Mouse (Mus musculus): Measurements from ENCODE around the gene Ttc30a1.

Ttc30a1 gene

DNA sequence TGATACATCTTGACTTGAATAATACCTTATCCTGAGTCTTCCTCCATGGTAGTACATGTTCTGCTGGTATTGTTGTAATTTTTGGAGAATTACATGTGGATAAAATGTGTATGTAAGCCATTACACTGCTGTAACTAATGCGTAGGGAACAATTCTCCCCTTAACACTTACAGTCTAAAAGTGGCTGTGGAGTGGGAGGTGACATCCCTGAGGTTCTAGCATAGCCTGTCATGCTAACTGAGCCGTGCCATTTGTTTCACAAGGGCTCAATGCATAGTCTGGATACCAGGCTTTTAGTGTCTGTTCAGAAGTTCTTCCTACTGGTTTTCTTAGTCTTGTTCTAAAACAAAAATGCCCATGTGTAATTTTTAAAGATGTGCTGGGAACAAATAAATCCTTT lies 50.8 kb downstream of the Ttc30a1 start:
- DNase-seq (ENCODE audit: low read depth, low spot score) = no peak

DNA sequence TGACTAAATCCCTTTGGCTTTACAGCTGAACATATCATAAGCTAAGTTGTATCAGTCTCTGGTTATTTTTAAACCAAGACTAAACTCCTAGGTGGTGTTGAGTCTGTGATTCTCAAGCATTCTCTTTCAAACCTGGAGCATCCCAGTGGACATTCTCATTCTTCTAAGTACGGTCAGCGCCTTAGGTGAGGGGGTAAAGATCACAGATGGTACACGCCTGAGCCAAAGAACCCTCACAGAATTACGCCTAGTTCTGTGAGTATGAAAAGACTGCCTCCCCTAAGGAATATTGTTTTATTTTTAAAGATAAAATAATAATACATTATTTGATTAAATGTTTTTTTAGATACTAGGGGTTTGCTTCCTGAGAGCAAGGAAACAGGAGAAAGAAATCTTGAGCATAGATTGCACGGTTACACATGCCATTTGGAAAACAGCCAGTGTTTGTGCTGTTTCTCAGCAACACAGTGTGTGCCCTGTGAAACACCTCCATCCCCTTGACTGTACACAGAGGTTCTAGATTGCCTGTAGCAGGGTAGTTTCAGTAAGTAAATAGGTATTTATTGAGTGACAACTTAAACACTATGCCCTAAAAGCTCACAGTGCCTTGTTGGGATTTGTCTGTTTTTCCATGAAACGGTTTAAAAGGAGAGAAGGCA lies 51.9 kb downstream of the Ttc30a1 start:
- DNase-seq (ENCODE audit: low read depth, low spot score) = no peak

DNA sequence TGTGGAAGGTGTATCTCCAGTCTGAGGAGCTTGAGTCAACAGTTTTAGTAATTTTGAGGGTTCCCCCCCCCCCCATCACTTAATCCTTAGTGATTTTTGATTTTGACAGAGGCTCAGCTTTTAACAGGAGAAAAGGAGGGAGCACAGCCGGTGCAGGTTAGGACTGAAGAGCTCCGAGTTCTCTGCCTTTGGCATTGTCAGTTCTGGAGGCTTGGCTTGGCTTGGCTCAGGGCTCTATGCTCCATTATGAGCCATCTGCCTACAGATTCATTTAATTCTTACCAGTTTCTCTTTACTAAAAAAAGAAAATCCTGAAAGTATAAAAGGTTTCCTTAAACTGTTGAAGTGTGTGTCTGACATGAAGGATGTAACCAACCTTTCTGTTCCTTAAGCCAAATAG lies 52.6 kb downstream of the Ttc30a1 start:
- DNase-seq (ENCODE audit: low read depth, low spot score) = no peak
